Mouse (Mus musculus) cerebellum, adult 9-10 months (tissue): ENCODE results near the gene Tom1.

Experiments
- DNase-seq: peaks from one replicate; pipeline ENCODE4 v3.0.0; 2022

The Tom1 gene

GRCm38 (mm10) chr8:75090781-75091365 is 57.4 kb downstream of the Tom1 start:
- DNase-seq, result no peak

- DNase-seq, result peak; percentile 56
Observed at GRCm38 (mm10) chr8:75093399-75094156, 60.1 kb downstream of the Tom1 start, which contains the start of gene Hmox1. Hmox1 (plus strand) TSS chr8:75093621.

DNA sequence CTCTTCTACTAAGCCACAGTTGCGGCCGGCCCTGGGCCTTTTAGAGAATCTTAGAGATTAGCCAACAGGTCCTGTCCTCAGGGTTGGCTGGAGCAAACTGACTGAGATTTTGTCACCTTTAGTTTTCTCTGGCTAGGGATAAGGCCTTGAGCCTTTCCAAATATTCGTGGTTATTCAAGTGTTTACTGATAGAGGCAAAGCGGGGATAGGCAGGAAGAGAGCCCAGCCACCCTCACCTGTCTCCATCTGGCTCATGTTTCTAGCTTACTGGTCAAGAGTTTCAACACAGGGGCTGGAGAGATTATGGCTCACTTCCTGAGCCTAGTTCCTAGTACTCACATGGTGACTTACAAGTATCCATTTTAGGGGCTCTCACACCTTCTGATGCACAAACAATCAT is 69.5 kb downstream of the Tom1 start:
- no peak for DNase-seq

DNA sequence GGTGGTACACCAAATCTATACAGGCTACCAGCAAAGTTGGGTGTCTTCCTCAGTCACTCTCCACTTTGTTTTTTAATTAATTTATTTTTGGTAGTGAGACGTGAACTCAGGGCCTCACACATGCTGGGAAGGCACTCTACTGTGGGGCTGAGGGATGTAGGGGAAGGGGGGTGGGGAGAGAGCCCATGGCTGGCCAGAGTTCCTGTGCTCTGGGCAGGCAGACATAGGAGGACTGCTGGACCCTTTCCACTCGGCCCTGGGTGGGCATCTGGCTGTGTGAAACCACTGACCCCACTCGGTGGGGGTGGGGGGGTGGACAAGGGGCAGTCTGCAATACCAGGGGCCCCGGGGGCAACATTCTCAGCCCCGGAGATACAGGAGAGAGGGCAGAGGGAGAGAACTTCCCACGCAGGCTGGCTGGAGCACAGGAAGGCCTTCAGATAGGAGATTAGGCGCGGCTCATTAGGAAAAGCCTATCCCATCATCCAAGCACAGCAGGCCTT is 69.9 kb downstream of the Tom1 start:
- no peak for DNase-seq

DNA sequence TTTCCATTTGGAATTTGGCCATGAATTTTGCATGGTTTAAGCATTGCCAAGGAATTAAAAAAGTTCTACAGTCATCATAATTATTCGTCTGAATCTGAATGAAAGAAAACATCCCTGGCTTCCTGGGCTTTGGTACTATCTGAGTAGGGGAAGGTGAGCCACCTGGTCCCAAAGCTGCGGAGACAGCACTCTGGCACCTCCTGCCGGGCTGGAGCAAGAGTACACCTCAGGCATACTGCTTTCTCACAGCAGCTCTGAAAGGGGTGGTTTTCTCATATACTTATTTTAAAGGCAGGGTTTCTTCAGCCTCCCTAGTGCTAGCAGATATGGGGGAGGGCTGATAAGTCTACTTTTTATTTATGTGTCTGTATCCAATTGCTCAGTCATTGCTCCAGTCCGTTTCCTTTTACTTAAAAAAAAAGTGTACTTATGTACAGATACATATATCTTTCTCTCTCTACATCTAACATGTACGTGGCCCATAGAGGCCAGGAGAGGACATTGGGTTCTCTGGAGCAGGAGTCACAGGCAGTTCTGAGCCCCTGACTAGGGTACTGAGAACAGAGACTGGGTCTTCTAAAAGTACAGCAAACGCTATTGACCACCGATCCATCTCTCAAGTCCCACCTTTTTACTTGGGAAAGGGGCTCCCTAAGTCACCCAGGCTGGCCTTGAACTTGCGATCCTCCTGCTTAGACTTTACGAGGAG is 75.2 kb downstream of the Tom1 start:
- DNase-seq, result peak; percentile 81

DNA sequence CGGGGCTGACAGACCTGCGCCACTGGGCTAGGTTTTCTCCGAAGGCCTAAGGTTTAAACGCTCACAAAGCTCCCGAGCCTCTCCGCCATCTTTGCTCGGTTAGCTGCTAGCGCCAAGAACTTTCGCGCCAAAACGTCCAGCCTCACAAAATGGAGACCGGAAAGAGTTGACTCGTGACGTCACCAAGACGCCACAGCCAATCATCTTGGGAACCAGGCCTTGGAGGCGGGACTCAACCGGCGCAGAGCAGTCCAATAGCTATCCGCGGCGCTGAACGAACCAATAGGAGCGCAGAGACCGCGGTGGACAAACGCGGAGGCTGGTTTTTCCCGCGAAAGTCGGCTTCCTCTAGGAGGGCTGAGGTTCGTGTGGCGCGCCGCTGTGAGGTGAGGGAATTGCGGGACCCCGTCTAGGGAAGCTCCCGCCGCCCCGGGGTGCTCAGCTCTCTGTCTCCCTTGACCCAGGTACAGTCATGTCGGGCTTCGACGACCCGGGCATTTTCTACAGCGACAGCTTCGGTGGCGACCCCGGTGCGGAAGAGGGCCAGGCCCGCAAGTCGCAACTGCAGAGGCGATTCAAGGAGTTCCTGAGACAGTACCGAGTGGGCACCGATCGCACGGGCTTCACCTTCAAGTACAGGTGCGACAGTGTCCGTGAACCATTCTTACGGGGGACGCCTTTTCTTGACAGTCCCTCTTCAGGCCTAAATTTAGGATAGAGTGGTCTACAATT is 75.9 kb downstream of the Tom1 start, which contains the start of gene Mcm5:
Gene Mcm5 (plus strand): TSS at position 334 of the 732 bp plus-strand sequence.
- peak; percentile 99 for DNase-seq

DNA sequence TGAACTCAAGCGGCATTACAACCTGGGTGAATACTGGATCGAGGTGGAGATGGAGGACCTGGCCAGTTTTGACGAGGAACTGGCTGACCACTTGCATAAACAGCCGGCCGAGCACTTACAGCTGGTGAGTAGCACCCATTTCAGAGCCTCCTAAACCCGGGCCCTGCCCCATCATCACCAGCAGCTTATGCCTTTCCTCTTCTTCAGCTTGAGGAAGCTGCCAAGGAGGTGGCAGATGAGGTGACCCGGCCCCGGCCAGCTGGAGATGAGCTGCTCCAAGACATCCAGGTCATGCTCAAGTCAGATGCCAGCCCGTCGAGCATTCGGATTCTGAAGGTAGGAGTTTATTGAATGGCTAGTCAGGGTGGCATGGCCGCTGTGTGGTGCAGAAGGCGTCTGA is 76.6 kb downstream of the Tom1 start:
- no peak for DNase-seq

DNA sequence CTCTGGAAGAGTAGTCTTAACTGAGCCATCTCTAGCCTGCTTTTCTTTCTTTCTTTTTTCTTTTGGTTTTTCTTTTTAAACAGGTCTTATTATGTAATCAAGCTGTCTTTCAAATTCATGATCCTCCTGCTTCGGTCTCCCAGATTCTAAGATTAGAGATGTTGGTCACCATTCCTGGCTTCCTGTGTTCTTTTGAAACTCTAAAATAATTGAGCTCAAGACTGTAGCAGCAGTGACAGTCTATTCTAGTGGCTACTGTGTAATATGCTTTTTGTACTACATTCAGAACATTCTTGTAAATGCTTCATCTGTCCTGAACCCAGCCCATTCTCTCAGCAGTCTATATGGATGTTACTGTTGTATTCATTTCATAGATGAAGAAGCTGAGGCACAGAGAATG is 85.0 kb downstream of the Tom1 start:
- DNase-seq, result no peak

- no peak for DNase-seq
Observed at GRCm38 (mm10) chr8:75119287-75119686, 85.8 kb downstream of the Tom1 start.
